Mouse (Mus musculus): Measurements from ENCODE around the gene Pign.

Pign gene

DNA sequence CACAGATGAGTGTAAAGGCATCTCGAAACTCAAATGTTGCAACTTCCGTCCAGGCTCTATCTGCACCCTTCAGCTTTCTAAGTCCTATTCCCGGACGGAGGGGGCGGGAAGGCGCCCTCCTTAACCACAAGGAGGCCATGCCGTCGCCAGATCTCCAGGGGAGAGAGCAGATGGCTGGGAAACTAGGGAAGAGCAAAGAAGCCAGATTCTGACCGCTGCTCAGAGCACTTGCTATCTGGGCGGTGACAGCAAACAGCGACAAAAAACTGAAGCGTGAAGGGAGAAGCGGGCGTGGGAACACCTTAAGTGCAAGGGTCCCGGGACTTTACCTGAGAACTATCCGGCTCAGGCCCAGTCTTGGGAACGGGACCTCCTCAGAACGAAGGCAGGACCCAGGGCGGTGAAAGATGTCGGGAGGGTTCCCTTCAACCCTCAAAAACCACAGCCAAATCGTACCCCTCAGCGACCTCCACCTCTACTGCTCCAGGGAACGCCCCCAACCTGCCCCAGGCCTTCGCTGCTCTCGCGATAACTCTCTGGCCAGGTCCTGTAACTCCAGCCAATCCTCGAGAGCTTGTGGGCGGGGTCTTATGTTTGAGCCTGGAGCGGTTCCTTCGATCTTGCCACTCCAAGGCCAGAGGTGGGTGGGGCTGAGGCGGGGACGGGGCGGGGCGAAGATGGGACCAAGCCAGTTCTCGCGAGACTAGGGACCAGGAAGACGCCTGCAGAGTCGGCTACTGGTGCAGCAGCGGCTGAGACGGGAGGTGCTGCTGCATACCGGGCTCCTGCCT, at the start of gene Pign, which contains the start of gene Relch:
Gene Pign (minus strand): TSS at position 507 of the 791 bp plus-strand sequence.
Gene Relch (plus strand): TSS at position 691 of the 791 bp plus-strand sequence.
- peak; percentile 99 for DNase-seq (ENCODE audit: low spot score in 2 of 2)

DNA sequence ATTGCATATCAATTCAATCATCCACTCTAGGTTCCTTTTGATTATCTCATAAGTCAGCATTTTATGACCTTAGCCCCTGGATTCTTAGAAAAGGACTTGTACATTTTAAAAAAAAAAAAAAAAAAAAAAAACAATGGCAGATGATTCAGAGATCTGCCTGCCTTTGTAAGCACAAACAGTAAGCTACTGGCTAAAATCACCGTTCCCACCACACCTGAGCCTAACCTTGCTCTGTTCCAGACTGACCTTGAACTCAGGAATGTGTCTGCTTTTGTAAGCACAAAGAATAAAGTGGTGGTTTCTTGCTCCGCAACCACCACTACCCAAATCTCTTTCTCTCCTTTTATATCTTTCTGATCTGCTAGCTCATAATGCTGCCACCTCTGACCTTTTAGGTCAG, 49.3 kb upstream of the Pign start:
- no peak for DNase-seq (ENCODE audit: low spot score in 2 of 2)

DNA sequence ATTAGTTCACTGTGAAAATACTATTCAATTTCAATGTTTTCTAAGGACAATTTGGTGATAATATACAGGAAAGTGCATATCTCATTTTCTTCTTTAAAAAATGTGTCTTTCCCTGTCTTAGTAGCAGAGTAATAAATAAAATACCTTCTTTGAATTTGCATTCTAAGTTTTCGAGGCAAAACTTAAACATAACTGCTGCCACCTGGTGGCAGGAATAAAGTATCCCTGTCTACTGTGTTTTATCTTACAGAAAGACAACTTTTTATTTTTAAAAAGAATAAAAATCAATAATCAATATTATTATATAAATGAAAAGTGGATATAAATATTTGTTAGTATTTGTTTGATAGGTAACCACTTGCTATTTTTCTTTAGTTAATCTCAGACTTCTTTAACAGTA, 47.8 kb upstream of the Pign start:
- DNase-seq (ENCODE audit: low spot score in 2 of 2), result no peak

DNA sequence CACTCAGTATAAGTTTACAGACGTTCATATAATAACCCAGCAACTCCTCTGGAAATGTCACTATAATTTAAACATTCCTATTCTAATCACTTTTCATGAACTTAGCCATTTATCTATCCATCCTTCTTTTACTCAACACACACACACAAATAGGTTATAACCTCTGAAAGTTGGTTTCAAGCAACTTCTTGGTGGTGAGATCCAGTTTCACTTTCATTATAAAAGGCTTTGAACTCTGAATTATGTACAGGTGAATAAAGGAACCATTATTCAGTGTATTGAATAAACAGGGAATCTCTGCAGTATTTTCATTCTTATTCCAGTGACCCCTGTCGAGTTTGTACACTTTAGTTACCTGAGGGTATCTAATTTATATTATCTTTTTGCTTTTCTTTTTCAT, 45.9 kb upstream of the Pign start:
- no peak for DNase-seq (ENCODE audit: low spot score in 2 of 2)

DNA sequence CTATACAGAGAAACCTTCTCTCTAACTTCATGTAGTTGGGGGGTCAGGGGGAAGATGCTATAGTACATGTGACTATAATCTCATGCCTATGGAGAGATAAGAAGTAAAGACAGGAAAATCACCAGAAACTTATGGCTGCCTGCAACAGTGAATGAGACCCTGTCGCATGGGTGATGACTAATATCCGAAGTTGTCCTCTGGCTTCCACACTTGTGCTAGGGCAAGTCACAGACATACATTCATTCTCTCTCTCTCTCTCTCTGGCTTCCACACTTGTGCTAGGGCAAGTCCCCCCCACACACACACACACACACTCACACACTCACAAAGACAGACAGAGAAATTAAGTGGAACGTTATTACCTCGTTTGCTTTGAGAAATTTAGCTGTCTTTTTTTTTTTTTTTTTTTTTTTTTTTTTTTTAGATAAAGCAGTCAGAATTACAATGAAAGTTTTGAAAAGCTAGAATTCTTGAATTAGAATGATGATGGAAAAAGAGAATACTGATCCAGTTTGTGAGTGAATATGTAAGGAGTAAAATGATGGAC, 37.6 kb upstream of the Pign start:
- DNase-seq (ENCODE audit: low spot score in 2 of 2), result no peak

DNA sequence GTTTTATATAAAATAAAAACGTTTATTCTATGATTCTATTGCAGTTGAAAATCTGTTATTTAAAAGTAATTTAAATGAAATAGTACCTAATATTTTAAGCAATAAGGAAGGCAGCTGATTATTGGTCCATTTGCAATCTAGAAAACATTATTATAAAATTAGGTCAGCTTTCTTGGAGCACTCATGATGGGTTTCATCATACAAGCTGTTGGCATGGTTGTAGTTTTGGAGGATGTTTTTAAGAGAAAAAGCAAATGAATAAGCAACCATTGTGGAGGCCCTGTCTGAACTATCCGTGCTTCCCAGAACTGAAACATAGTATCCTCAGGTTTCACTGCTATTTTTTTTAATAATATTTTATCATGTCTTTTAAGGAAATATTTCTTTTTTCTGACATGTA, 32.1 kb upstream of the Pign start:
- no peak for DNase-seq (ENCODE audit: low spot score in 2 of 2)

DNA sequence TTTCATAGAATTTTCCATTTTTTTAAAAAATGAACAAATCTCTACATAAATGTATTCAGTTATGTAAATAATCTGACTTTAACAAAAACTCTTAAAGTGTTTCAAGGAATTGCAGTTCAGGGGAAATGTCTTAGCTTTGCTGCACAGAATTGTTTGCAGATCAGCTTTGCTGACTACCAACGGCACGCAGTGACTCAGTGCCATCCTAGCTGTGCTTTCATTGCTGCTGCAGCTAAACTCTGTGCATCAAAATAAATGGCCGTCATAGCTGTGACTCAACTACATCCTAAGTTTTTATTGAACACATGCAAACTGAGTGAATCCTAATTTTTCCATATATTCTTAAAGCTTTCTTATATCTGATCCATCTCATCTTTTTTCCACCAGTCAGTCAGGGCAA, 22.0 kb upstream of the Pign start:
- DNase-seq (ENCODE audit: low spot score in 2 of 2), result no peak

DNA sequence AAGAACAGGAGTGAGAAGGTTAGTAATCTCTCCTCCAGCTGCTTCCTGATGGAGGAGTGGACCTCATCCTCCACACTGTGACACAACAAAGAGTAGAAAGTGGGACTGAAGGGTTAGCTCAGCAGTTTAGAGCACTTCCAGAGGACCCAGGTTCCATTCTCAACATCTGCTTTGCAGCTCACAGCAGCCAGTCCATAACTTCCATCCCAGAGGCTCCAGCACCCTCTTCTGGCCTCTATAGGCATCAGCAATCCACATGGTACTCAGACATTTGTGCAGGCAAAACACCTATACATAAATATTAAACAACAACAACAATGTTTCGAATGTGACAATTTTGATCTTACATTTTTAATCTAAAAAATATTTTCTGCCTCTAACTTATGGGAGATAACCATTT, 17.1 kb upstream of the Pign start:
- DNase-seq (ENCODE audit: low spot score in 2 of 2), result peak in 1 of 2 experiments; percentile 7

DNA sequence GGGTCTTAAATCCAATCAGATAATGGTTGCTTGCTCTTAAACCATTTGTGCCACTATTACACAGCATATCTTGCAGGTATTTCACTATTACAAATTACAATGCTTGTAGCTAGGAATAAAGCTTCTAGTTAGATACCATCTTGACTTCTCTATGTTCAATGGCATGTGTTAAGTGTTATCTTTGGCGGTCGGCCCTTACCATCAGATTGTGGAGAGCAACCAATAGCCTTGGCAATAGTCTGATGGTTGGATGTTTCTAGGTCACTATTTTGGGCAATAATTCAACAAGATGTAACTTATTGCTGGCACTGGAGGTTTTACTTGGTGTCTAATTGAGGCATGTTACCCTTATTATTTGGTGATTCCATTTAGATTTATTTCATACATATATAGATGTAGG, 11.3 kb upstream of the Pign start:
- no peak for DNase-seq (ENCODE audit: low spot score in 2 of 2)

DNA sequence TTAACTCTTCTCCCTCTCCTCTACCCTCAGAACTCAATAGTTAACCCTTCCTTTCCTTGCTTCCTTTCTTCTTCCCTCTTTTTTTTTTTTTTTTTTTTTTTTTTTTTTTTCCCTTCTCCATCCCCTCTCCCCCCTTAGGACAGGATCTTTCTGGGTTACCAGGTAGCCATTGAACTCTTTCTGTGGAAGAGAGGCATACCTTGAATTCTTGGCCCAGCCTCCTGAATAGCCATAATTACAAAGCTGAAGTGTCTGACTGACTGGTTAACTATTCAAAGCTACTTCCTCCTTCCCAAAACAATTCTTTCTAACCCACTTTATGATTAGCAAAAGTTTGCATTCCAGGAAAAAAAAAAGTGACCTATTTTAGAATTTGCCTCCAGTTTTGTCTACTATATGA, 6.2 kb upstream of the Pign start:
- no peak for DNase-seq (ENCODE audit: low spot score in 2 of 2)

DNA sequence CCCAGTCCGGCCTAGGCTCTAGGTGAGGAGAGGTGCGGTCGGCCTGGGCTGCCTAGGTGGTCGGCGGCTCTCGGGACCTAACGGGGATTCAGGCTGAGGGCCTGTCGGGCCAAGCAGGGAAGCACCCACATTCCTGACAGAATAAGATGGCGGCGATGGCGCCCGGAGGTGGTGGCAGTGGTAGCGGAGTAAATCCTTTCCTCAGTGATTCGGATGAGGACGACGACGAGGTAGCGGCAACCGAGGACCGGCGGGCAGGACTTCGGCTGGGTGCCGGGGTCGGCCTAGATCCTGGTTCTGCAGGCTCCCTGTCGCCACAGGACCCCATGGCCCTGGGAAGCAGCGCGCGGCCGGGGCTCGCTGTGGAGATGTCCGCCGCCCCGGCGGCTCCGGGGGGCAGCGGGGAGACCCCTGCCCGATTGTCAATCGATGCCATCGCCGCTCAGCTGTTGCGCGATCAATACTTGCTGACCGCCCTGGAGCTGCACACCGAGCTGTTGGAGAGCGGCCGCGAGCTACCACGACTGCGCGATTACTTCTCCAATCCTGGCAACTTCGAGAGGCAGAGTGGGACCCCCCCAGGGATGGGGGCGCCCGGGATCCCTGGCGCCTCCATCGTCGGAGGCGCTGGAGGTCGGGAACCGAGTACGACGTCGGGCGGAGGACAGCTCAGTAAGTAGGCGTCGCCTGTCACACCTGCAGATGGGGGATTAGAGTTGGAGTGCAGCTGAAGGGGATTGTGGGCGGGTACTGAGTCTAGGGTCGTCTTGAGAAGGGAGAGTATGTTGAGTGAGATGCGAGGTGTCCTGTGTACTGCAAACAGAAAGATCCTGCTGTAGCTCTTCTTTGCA, 710 bp upstream of the Pign start:
- DNase-seq (ENCODE audit: low spot score in 2 of 2), result peak in 1 of 2 experiments; percentile 12

DNA sequence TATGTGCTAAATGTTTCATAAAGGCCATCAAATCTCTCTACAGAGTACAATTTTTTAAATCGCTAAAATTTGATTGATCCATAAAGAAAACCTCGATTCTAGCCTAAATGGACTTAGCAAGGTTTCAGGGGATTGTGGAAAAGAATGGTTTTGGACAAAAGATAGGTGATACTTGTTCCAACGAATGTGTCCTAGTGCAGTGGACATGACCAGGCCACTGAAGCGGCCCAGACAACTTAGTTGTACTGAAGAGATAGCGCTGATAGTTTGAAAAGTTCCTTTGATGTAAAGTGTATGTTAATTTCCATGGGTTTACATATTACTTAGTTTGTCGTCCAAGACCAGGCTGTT, 682 bp downstream of the Pign start:
- DNase-seq (ENCODE audit: low spot score in 2 of 2), result no peak

DNA sequence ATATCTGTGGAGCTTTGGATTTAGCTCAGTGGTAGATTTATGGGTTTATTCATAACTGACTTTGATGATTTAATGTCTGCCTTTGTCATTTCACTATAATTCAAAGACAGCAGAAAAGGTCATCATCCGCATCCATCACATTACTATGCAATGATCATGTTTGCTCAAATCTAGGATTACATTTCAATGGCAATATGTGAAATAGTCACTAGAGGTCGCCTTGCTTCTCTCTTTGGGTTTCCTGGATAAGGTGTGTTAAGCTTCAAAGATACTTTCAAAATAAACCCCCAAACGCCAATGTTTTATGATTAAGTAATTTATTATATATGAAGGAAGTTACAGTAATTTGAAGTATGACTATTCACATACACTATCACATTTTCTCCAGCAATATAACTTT, 3.5 kb downstream of the Pign start:
- DNase-seq (ENCODE audit: low spot score in 2 of 2), result peak; percentile 13 to 53

DNA sequence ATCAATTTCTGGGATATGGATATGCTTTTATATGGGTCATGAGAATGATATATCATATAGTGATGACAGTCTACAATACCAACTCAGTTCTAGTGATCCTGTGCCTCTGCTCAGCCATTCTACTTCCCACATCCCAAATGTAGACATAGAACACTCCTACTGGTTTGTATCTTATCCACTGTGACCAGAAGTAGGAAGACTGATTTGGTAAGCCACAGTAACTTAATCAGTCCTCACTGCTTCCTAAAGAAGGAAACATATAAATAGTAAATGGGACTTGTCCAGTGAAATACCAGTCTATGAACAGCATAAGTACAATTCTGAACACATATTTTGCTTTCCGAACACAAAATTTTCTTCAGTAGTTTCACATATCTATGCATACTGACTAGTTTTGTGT, 9.5 kb downstream of the Pign start:
- no peak for DNase-seq (ENCODE audit: low spot score in 2 of 2)

DNA sequence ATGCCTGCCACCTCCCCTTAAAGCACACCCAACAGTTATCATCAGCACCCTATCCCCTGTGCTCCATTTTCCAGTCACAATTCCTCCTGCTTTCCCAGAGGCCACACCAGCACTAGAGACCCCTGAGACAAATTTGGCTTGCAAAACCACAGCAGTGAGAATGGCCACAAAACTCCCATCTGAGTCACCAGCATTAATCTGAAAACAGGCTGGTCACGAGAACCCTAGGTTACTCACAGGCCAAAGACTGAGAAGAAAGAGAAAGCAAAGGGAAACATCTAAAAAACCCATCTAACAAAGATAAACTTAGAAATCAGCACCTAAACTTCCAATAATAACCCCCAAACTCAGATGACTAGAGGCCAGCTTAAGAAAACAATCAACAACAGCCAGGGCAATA, 12.8 kb downstream of the Pign start:
- no peak for DNase-seq (ENCODE audit: low spot score in 2 of 2)

DNA sequence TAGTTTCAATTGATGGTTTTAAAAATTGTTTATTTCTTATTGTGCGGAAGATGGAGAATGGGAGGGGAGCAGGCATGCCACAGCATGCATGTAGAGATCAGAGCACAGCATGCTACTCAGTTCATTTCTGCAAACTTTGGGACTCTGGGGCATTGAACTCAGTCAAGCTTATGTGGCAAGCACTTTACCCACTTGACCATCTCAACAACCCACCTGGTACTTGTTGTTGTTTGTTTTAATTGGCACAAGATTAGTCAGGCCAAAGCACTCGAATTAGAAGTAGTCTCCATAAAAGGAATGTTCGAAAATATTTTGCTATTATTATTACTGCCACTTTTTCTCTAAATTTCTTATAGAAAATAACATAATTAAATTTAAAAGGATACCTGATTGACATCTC, 19.4 kb downstream of the Pign start:
- DNase-seq (ENCODE audit: low spot score in 2 of 2), result no peak

DNA sequence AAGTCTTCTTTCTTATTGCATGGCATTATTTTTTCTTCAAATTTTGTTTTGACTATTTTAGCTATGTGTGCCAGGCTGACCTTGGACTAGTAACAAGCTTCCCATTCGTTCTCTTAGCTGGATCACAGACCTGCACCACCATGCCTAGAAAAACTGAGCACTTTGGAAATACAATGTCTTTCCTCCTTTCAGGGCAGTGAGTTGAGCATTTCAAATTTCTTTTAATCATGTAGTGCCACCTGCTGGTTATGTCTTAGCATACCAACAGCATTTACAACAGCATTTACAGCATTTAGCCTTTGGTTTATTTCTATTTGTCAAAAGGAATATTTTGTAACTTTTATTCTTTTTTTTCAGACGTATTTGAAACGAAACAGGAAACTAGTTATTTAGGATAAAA, 33.0 kb downstream of the Pign start:
- no peak for DNase-seq (ENCODE audit: low spot score in 2 of 2)

DNA sequence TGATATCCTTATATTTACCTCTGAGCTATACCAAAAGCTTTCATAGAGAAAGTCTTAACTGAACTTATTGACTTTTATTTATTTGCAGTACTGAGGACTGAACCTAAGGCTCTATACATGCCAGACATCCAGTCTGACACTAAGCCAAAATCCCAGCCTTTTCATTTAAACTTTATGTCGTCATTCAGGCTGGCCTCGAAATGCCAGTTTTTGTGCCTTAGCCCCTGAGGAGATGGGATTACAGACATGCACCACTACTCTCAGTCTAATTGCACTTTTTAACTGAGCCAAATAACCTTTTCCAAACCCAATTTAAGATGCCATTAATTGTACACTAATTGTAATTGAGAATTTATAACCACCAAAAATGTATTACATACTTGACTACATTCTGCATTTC, 73.8 kb downstream of the Pign start:
- no peak for DNase-seq (ENCODE audit: low spot score in 2 of 2)

DNA sequence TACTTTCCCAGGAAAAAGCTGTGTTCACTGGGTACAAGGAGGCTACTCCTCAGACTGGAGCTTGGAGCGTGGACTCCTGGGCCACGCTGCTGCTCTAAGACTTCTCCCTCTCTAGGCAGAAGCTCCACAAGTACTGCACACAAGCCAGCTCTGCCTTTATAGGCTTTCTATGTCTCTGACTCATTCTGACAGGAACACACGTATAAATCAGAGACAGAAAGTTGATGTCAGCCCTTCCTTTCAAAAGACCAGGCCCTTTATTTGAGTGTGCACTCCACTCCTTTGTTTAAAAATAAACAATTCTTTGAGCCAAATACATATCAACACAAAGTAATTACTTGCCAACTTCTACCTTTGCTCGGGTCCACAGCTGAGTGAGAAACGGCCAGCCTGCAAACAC, 74.8 kb downstream of the Pign start:
- no peak for DNase-seq (ENCODE audit: low spot score in 2 of 2)

DNA sequence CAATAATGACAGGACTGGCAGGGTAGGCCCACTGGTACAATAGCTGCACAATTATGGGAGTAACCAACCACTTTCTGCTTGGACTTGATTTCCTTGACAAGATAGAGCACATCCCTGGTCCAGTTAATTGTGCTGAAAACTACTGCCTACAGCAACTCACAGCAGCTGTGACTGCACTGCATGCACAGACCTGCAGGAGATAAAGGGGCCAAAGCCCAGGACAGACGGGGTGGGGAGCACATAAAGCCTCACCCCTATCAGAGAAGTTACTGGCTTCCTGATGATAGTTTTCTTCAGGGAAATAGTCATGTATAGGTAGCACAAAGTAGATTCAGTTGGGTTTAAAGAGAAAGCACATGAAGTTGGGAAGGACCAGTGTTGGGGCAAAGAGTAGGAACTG, 80.7 kb downstream of the Pign start:
- no peak for DNase-seq (ENCODE audit: low spot score in 2 of 2)

DNA sequence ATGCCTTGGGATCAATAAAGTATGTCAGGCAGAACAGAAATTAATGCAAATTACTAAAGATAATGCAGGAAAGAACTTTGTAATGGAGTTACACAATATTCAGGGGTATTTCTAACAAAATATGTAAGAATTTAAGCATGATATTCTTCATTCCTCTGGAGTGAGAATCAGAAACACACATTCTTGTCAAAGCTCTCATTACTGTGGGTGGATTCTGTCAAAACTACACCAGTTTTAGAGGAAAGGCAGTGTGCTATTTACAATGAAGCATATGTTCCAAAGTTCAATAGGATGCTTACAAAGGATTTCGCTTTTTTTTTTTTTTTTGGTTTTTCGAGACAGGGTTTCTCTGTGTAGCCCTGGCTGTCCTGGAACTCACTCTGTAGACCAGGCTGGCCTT, 82.6 kb downstream of the Pign start:
- DNase-seq (ENCODE audit: low spot score in 2 of 2), result no peak

DNA sequence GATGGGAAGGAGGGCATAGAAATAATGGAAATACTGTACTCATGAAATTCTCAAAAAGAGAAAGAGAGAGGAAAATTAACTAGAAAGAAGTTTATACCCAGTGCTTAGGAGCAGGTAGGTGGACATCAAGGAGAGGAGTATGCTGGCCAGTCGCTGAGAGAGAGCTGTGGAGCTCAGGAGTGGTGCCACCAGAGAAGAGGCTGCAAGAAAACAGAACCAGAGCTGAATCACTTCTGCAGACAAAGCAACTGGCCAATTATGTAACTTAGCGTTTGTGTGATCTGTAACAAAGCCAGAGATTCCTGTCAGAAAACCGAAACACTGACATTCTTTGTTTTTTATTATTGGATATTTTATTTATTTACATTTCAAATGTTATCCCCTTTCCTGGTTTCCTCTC, 97.4 kb downstream of the Pign start:
- no peak for DNase-seq (ENCODE audit: low spot score in 2 of 2)

DNA sequence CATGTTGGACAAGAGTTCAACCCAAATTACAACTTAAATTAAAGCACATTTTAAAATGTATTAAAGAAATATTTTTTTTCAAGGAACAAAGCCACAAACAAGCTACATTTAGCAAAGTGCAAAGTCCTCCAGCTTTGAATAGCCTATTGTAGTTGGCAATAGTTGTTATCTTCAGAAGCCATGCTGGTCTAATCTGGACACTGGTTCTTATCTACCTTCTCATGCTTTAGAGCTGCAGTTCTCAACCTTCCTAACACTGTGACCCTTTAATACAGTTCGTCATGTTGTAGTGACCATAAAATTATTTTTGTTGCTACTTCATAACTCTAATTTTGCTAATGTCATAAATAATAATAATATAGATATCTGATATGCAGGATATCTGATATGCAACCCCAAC, 99.2 kb downstream of the Pign start:
- no peak for DNase-seq (ENCODE audit: low spot score in 2 of 2)
